Mouse (Mus musculus) brain, adult 10 weeks (tissue): ENCODE data around the gene Pxn. TPM values are rescaled to one million over a fixed set of nuclear protein-coding genes. Genes with fewer than 3 reads are reported as not detected.

Experiments
- polyA plus RNA-seq: library from polyadenylated mRNA; stranded (reverse); fragments of 350-450 nt; fragmentation: Illumina TruSeq; extraction: RNeasy Lipid Tissue Mini Kit (QIAGEN cat#74804); gene quantifications from one replicate; pipeline ENCODE4 v1.2.3, GENCODE M21; 2015; ENCODE audit warnings: low read depth, low replicate concordance

Gene Pxn
- 21.8 TPM for polyA plus RNA-seq

DNA sequence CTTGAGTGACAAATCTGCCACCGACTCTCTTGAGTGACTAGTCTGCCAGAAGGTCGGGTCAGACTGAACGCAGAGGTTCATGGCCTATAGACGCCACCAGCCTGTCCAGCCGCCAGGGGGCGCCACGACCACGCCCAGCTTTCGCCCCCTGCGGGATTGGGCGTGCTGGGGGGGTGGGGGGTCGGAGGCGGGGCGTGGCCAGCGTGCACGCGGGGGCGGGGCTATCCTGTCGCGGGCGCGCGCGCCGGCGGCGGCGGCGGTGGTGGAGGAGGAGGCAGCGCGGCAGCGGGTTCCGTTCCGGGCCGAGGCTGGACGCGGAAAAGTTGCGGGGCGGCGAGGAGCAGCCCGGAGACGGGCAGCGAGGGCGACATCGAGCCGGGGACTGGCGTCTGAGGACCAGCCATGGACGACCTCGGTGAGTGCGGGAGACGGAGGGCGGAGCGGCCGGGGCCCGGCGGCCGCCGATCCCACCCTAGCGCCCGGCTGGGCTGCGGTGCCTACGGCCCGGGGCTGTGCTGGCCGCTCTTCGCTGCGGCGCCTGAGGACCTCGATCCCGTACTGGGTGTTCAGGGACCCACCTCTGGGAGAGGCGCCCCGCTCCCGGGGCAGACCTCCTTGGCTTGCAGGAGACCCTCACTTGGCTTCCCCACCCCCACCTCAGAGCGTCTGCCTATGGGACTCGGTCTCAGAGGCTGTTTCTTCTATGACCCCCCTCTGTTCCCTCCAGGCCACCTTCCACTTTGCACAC is at the start of gene Pxn:
Gene Pxn, plus strand, starts transcription at position 223 of the 748 bp plus-strand sequence.

DNA sequence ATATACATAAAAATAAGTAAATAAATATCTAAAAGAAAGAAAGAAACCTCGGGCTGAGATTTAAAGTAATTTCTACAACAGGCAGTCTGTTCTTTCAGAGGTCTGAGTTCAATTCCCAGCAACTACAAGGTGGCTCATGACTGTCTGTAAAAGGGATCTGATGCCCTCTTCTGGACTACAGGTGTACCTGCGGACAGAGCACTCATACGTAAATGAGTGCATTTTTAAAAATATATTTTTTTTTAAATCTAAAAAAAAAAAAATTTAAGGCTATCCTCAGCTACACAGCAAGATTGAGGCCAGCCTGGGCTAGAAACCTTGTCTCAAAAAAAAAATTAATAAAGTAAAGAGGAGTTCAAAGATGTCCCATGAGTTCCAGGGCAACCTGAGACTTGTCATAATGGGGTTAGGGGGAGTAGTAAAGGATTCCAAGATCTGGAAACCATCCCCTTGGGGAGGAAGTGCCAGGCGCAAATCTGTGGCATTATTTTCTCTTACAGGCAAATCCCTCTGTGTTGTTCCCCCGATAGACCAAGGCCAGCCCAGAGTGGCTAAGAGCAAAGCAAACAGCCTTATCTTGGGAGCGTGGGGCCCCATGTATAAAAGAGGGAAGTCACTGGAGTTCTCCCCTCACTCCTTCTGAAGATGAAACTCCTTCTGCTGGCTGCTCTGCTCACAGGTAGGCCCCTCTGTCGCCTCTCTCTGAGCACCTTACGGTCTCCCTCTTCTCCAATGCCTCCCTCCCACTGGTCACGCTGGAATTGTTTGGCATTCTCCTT is 40.6 kb upstream of the Pxn start, which contains the start of gene Pla2g1b:
Gene Pla2g1b, plus strand, starts transcription at position 621 of the 779 bp plus-strand sequence.

DNA sequence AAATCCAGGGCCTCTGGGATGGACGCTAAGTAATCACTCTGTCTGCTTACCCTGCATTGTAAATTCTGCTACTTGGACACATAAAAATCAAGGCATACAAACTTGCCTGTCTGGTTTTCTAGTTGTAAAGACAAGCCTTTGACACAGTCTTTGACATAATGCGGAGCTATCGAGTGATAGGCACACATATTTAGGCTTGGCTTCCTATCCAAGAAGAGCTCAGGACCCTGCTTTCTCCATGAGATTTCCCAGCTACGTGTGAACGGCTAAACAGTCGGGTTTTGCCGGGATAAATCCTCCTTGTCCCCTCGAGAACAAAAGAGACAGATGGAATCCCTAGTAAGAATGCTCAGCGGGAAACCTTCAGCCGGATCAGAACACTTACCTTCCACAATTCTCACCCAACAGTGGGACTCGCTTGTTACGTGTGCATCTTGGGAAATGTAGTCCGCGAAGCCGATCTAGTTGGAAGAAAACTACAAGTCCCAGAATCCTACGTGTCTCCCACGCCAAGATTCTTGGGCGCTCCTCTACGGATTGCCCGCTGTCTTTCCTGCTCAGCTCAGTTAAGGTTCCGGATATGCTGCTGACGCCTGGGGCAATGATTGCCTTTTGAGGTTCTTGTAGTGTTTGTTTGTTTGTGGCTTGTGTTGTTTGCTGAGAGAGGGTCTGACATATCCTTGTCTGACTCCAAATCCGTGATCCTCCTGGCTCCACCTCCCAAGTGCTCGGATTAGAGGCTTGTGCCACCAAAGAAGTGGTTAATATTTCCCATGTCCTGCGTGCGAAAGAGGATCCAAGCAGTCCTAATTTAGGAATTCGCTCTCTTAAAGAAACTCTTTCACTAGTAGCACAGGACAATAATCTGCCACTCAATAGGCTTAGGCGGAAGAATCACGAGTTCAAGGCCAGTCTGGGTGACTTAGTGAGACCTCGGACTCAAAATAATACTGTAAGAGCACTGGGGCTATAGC is 22.2 kb upstream of the Pxn start, which contains the start of gene Sirt4:
Gene Sirt4, minus strand, starts transcription at position 779 of the 974 bp plus-strand sequence.

GRCm38 (mm10) chr5:115559237-115560101 is 53.0 kb downstream of the Pxn start, which contains the start of gene Rplp0:
Rplp0 (plus strand) TSS chr5:115559467.

DNA sequence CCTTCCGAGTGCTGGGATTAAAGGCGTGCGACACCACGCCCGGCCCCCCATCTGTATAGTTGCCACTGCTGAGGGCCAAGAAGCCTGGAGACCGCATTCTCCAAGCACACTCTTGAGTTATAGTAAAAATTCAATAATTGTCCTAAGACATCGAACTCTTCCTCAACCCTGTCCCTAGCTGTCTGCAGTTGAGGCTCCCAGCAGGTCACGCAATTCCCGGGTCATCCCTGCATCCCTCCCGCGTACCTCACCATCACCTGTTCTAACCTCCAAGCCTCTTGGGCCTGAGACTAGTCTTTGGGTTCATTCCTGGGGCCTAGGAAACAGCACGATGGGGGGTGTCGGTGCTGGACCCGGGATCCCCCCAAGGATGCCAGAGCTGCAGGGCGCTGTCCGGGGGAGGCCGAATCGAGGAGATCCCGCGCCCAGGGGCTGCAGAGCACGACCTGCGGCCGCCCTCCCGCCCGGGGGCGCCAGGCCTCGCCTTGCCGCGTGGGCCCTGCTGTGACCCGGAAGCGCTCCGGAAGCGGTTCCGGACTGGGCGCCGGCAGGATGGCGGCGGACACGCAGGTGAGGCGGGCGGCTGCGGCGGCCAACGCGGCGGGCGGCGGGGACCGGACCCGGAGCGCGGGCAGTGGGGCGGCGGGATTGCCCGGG is 58.4 kb downstream of the Pxn start, which contains the start of gene Gcn1l1:
Gene Gcn1l1, plus strand, starts transcription at position 518 of the 657 bp plus-strand sequence.

Other genes starting within 250 kb of the Pxn start
- 162 TPM for gene Rnf10, start 233.8 kb upstream of the Pxn start, polyA plus RNA-seq
- 36.9 TPM for gene Coq5, start 227.0 kb upstream of the Pxn start, polyA plus RNA-seq
- 791 TPM for gene Dynll1, start 205.7 kb upstream of the Pxn start, polyA plus RNA-seq
- gene Srsf9, start 179.5 kb upstream of the Pxn start, polyA plus RNA-seq: 52.9 TPM
- gene Gatc, start 165.5 kb upstream of the Pxn start, polyA plus RNA-seq: 34.1 TPM
- 44.1 TPM for gene Triap1, start 165.5 kb upstream of the Pxn start, polyA plus RNA-seq
- gene Cox6a1, start 157.7 kb upstream of the Pxn start, polyA plus RNA-seq: 1,466 TPM
- 24.3 TPM for gene Msi1, start 77.1 kb upstream of the Pxn start, polyA plus RNA-seq
- not detected for gene Pla2g1b, start 40.4 kb upstream of the Pxn start, polyA plus RNA-seq
- gene Sirt4, start 22.0 kb upstream of the Pxn start, polyA plus RNA-seq: 44.3 TPM
- gene Rplp0, start 52.8 kb downstream of the Pxn start, polyA plus RNA-seq: 477 TPM
- 24.1 TPM for gene Gcn1l1, start 58.6 kb downstream of the Pxn start, polyA plus RNA-seq
- gene Rab35, start 125.2 kb downstream of the Pxn start, polyA plus RNA-seq: 79.3 TPM
- gene Bicdl1, start 224.9 kb downstream of the Pxn start, polyA plus RNA-seq: 109 TPM